Mouse (Mus musculus): Measurements from ENCODE around the gene Opa1. TPM values are rescaled to one million over a fixed set of nuclear protein-coding genes. Genes with fewer than 3 reads are reported as not detected.
A peak's percentile ranks its signal among the peaks of the same experiment; 100 is the strongest.

The Opa1 gene
- total RNA-seq, 1 experiment from 2014 or later: 84.8 TPM

GRCm38 (mm10) chr16:29686141-29686540 is 107.0 kb downstream of the Opa1 start:
- no peak for ATAC-seq (replicated peaks; ENCODE audit: low read depth, poor library complexity, severe bottlenecking)

- no peak for ATAC-seq (replicated peaks; ENCODE audit: low read depth, poor library complexity, severe bottlenecking)
Observed at GRCm38 (mm10) chr16:29687987-29688885, 109.1 kb downstream of the Opa1 start.

- peak; percentile 99 for ATAC-seq (replicated peaks; ENCODE audit: low read depth, poor library complexity, severe bottlenecking)
Observed at GRCm38 (mm10) chr16:29689187-29689819, 110.2 kb downstream of the Opa1 start.

GRCm38 (mm10) chr16:29693025-29693682 is 114.0 kb downstream of the Opa1 start:
- ATAC-seq (replicated peaks; ENCODE audit: low read depth, poor library complexity, severe bottlenecking): no peak

- no peak for ATAC-seq (replicated peaks; ENCODE audit: low read depth, poor library complexity, severe bottlenecking)
Observed at GRCm38 (mm10) chr16:29693791-29694419, 114.8 kb downstream of the Opa1 start.

GRCm38 (mm10) chr16:29694420-29694959 is 115.4 kb downstream of the Opa1 start:
- no peak for ATAC-seq (replicated peaks; ENCODE audit: low read depth, poor library complexity, severe bottlenecking)

Other genes with a start within 250 kb of the Opa1 start
- not detected in 2 replicates for gene Atp13a5, start 200.6 kb upstream of the Opa1 start, total RNA-seq (2017)
- gene Atp13a4, start 34.5 kb upstream of the Opa1 start, total RNA-seq (2017): not detected in 2 replicates

Data from common myeloid progenitor, adult 5-6 weeks (primary cell).